Mouse (Mus musculus) spleen, adult 18-20 months (tissue): ENCODE data around the gene Ptcra.
A peak's percentile ranks its signal among the peaks of the same experiment; 100 is the strongest.

ENCODE experiments used
- DNase-seq, 2 experiments: peaks; one replicate each; pipeline ENCODE4 v3.0.0; 2022; ENCODE audit warnings: mixed read lengths in 2 of 2

Gene Ptcra

GRCm38 (mm10) chr17:46724477-46725084 is 38.9 kb downstream of the Ptcra start:
- DNase-seq: no peak

- no peak for DNase-seq
Measured at GRCm38 (mm10) chr17:46721077-46721476, 42.4 kb downstream of the Ptcra start.

GRCm38 (mm10) chr17:46714756-46715481 is 48.6 kb downstream of the Ptcra start:
- DNase-seq: no peak

- DNase-seq: no peak
Measured at GRCm38 (mm10) chr17:46713849-46714248, 49.7 kb downstream of the Ptcra start.

GRCm38 (mm10) chr17:46712442-46712841 is 51.1 kb downstream of the Ptcra start:
- DNase-seq: no peak

GRCm38 (mm10) chr17:46711612-46712271 is 51.8 kb downstream of the Ptcra start:
- DNase-seq: peak in 1 of 2 experiments; percentile 24

- DNase-seq: peak; percentile 81 to 86
Measured at GRCm38 (mm10) chr17:46710959-46711597, 52.4 kb downstream of the Ptcra start, which contains the start of gene Pex6. Gene Pex6, plus strand, starts transcription at chr17:46711463.

- DNase-seq: no peak
Measured at GRCm38 (mm10) chr17:46706375-46707089, 57.0 kb downstream of the Ptcra start.
